Mouse (Mus musculus): ENCODE measurements around the gene Egr2. TPM values are rescaled to one million over a fixed set of nuclear protein-coding genes. Genes with fewer than 3 reads are reported as not detected.

The Egr2 gene
- polyA plus RNA-seq, 2 experiments, result 0.01 to 0.10 TPM

GRCm38 (mm10) chr10:67571443-67571842 lies 36.2 kb downstream of the Egr2 start:
- no peaks in the 10 kb centered on the region for H3K9me3 ChIP-seq (ENCODE audit: control insufficient read depth, low read length)
- WGBS (ENCODE audit: insufficient replicate concordance), result 56% methylated on average over 14 of the region's 14 CpGs
- no peak overlapping the region for H3K4me2 ChIP-seq (ENCODE audit: low read depth)
- no peaks in the 10 kb centered on the region for H3K4me1 ChIP-seq (replicated peaks; ENCODE audit: control insufficient read depth in 2 of 2, insufficient read depth in 2 of 2, low read length in 1 of 2)
- no peak overlapping the region for H3K9ac ChIP-seq (replicated peaks)
- ATAC-seq (ENCODE audit: insufficient read depth) (no peak), DNase-seq (ENCODE audit: low read depth in 3 of 3, low spot score in 3 of 3) (no peak)
- no peaks in the 10 kb centered on the region for H3K36me3 ChIP-seq (replicated peaks; ENCODE audit: control insufficient read depth, insufficient read depth, low read depth)
- H3K4me3 ChIP-seq (ENCODE audit: insufficient read depth in 1 of 2, low read depth in 2 of 2, low read length in 2 of 2), result no peak overlapping the region
- no peaks in the 10 kb centered on the region for H3K27me3 ChIP-seq (ENCODE audit: control insufficient read depth, insufficient read depth, low read length)
- H3K27ac ChIP-seq, result no peak overlapping the region
- TF ChIP-seq CTCF (IDR thresholded peaks at IDR 0.05; ENCODE audit: low read depth) (no peak), EP300 (IDR thresholded peaks at IDR 0.05; ENCODE audit: low read depth) (no peak)

DNA sequence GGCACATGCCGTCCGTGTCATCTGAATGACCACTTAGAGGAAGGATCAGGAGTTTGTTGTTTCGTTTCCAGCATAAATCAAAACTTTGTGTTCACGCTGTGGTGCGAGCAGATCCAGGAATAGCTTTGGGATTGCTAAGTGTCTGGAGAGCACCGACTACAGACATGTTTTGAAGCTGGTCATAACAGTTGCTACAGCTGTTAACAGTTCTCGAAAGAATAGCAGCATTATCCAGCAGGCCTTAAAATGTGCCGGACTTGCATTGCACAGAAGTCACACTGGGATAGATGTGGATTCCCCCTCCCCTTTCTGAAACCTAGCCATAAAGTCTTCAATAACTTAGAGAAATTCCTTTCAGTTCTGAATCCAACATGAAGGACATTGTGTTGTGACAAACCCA lies 38.0 kb downstream of the Egr2 start:
- 66% methylated on average over 8 of the region's 8 CpGs for WGBS (ENCODE audit: insufficient replicate concordance)

DNA sequence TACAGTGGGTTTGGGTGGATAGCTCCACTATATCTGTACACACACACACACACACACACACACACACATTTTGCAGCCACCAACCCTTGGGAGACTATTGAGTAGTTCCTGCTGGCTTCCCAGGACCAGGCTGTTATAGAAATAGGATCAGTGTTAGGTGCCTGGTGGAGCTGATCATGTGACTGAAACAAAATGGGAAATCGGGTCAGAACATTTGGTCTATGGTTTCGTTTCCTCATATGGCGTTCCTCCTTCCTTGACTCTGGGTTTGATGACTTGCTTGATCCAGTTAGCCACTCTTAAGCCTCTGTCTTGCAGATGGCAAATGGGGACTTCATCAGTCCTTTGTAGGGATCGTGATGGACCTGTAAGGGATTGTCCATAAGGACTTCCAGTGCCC lies 44.6 kb downstream of the Egr2 start:
- ATAC-seq (ENCODE audit: insufficient read depth) (no peak), DNase-seq (ENCODE audit: low read depth in 3 of 3, low spot score in 3 of 3) (no peak)
- no peak overlapping the region for H3K9ac ChIP-seq (replicated peaks)
- no peak for TF ChIP-seq EP300 (IDR thresholded peaks at IDR 0.05; ENCODE audit: low read depth)
- no peak for TF ChIP-seq CTCF (IDR thresholded peaks at IDR 0.05; ENCODE audit: low read depth)
- no peaks in the 10 kb centered on the region for H3K36me3 ChIP-seq (replicated peaks; ENCODE audit: control insufficient read depth, insufficient read depth, low read depth)
- peaks cover 0 to 2% of the 10 kb centered on the region in 2 experiments; a peak in 1 of 4 replicates for H3K4me1 ChIP-seq (replicated peaks; ENCODE audit: control insufficient read depth in 2 of 2, insufficient read depth in 2 of 2, low read length in 1 of 2)
- no peak overlapping the region for H3K4me3 ChIP-seq (ENCODE audit: insufficient read depth in 1 of 2, low read depth in 2 of 2, low read length in 2 of 2)
- no peak overlapping the region for H3K27ac ChIP-seq
- H3K9me3 ChIP-seq (ENCODE audit: control insufficient read depth, low read length), result no peaks in the 10 kb centered on the region
- H3K4me2 ChIP-seq (ENCODE audit: low read depth), result no peak overlapping the region
- H3K27me3 ChIP-seq (ENCODE audit: control insufficient read depth, insufficient read depth, low read length), result no peaks in the 10 kb centered on the region
- WGBS (ENCODE audit: insufficient replicate concordance), result 65% methylated on average over 4 of the region's 4 CpGs

More for the DNA sequence above, 38.0 kb downstream of the Egr2 start:
- Histone ChIP-seq H3K4me2 (ENCODE audit: low read depth) (no peak overlapping the region), H3K4me1 (replicated peaks; ENCODE audit: control insufficient read depth in 2 of 2, insufficient read depth in 2 of 2, low read length in 1 of 2) (no peaks in the 10 kb centered on the region), H3K4me3 (ENCODE audit: insufficient read depth in 1 of 2, low read depth in 2 of 2, low read length in 2 of 2) (no peak overlapping the region), H3K9ac (replicated peaks) (no peak overlapping the region), H3K36me3 (replicated peaks; ENCODE audit: control insufficient read depth, insufficient read depth, low read depth) (no peaks in the 10 kb centered on the region), H3K27ac (no peak overlapping the region), H3K27me3 (ENCODE audit: control insufficient read depth, insufficient read depth, low read length) (no peaks in the 10 kb centered on the region), H3K9me3 (ENCODE audit: control insufficient read depth, low read length) (no peaks in the 10 kb centered on the region)
- TF ChIP-seq EP300 (IDR thresholded peaks at IDR 0.05; ENCODE audit: low read depth), result no peak
- TF ChIP-seq CTCF (IDR thresholded peaks at IDR 0.05; ENCODE audit: low read depth), result no peak
- ATAC-seq (ENCODE audit: insufficient read depth) (no peak), DNase-seq (ENCODE audit: low read depth in 3 of 3, low spot score in 3 of 3) (no peak)

DNA sequence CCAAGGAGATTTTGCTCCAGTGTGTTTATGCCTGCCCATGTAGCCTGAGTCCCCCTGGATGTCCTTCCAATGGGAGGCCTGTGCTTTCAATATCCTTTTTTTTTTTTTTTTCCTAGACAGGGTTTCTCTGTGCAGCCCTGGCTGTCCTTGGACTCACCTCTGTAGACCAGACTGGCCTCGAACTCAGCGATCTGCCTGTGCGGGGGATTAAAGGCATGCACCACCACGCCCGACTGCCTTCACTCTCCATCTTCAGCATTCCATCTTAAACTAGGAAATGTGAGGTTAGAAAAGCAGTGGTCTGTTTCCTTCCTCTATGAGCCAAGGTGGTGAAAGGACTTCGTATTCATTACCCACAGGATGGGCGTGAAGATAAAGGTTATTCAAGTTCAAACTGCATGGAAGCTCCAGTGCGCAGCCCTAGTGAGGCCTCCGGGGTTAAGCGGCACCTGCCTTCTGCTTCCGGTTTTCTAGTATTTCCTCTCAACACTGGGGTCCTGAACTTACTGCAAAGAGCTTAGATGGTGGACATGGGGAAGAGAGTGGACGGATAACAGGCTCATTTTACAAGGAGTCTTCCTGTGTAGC lies 46.5 kb downstream of the Egr2 start:
- Histone ChIP-seq H3K4me3 (ENCODE audit: insufficient read depth in 1 of 2, low read depth in 2 of 2, low read length in 2 of 2) (no peak overlapping the region), H3K4me2 (ENCODE audit: low read depth) (no peak overlapping the region), H3K27ac (no peak overlapping the region), H3K4me1 (replicated peaks; ENCODE audit: control insufficient read depth in 2 of 2, insufficient read depth in 2 of 2, low read length in 1 of 2) (peaks cover 0 to 2% of the 10 kb centered on the region in 2 experiments; a peak in 1 of 4 replicates), H3K27me3 (ENCODE audit: control insufficient read depth, insufficient read depth, low read length) (no peaks in the 10 kb centered on the region), H3K9ac (replicated peaks) (no peak overlapping the region), H3K9me3 (ENCODE audit: control insufficient read depth, low read length) (no peaks in the 10 kb centered on the region), H3K36me3 (replicated peaks; ENCODE audit: control insufficient read depth, insufficient read depth, low read depth) (no peaks in the 10 kb centered on the region)
- WGBS (ENCODE audit: insufficient replicate concordance), result 22% methylated on average over 12 of the region's 12 CpGs
- DNase-seq (ENCODE audit: low read depth in 3 of 3, low spot score in 3 of 3) (no peak), ATAC-seq (ENCODE audit: insufficient read depth) (no peak)
- no peak for TF ChIP-seq EP300 (IDR thresholded peaks at IDR 0.05; ENCODE audit: low read depth)

- TF ChIP-seq CTCF (IDR thresholded peaks at IDR 0.05; ENCODE audit: low read depth), result no peak
- no peak for TF ChIP-seq EP300 (IDR thresholded peaks at IDR 0.05; ENCODE audit: low read depth)
- no peak for DNase-seq (ENCODE audit: low read depth in 3 of 3, low spot score in 3 of 3)
- peaks cover 0 to 2% of the 10 kb centered on the region in 2 experiments; a peak in 1 of 4 replicates for H3K4me1 ChIP-seq (replicated peaks; ENCODE audit: control insufficient read depth in 2 of 2, insufficient read depth in 2 of 2, low read length in 1 of 2)
- ATAC-seq (ENCODE audit: insufficient read depth), result no peak
- no peak overlapping the region for H3K9ac ChIP-seq (replicated peaks)
- no peak overlapping the region for H3K4me3 ChIP-seq (ENCODE audit: insufficient read depth in 1 of 2, low read depth in 2 of 2, low read length in 2 of 2)
- no peaks in the 10 kb centered on the region for H3K36me3 ChIP-seq (replicated peaks; ENCODE audit: control insufficient read depth, insufficient read depth, low read depth)
- H3K27me3 ChIP-seq (ENCODE audit: control insufficient read depth, insufficient read depth, low read length), result no peaks in the 10 kb centered on the region
- H3K4me2 ChIP-seq (ENCODE audit: low read depth), result no peak overlapping the region
- WGBS (ENCODE audit: insufficient replicate concordance), result 53% methylated on average over 18 of the region's 18 CpGs
- H3K9me3 ChIP-seq (ENCODE audit: control insufficient read depth, low read length), result no peaks in the 10 kb centered on the region
- H3K27ac ChIP-seq, result no peak overlapping the region
Measured at GRCm38 (mm10) chr10:67585873-67586610, 50.8 kb downstream of the Egr2 start.

Other genes starting within 250 kb of the Egr2 start
- gene Ado, start 13.5 kb downstream of the Egr2 start, polyA plus RNA-seq (2012; rRNA removed), result 2.9 and 3.0 TPM in 2 replicates
- 13.2 and 13.3 TPM in 2 replicates for gene Ado, start 13.5 kb downstream of the Egr2 start, polyA plus RNA-seq (2014; fragmentation: Nextera tagmentation; extraction: Ambion mirVana)